Mouse (Mus musculus) embryo, embryonic 11.5 days (tissue): ENCODE results near the gene Tead1.

ENCODE experiments used
- DNase-seq: peaks from one replicate; pipeline ENCODE4 v3.0.0-alpha.2; 2012; ENCODE audit warnings: low read depth, low spot score

Tead1 gene

GRCm38 (mm10) chr7:112679171-112679512 is at the start of gene Tead1:
TSS of gene Tead1 (plus strand) at chr7:112679318.
- DNase-seq, result peak; percentile 92

GRCm38 (mm10) chr7:112634505-112635213 is 44.5 kb upstream of the Tead1 start:
- no peak for DNase-seq

- no peak for DNase-seq
Observed at GRCm38 (mm10) chr7:112635936-112636335, 43.2 kb upstream of the Tead1 start.

- DNase-seq, result no peak
Observed at GRCm38 (mm10) chr7:112643866-112644543, 35.1 kb upstream of the Tead1 start.

GRCm38 (mm10) chr7:112644701-112645100 is 34.4 kb upstream of the Tead1 start:
- DNase-seq, result no peak

GRCm38 (mm10) chr7:112645724-112646123 is 33.4 kb upstream of the Tead1 start:
- no peak for DNase-seq

- DNase-seq, result no peak
Observed at GRCm38 (mm10) chr7:112647417-112647816, 31.7 kb upstream of the Tead1 start.

GRCm38 (mm10) chr7:112656141-112656662 is 22.9 kb upstream of the Tead1 start:
- DNase-seq, result no peak

GRCm38 (mm10) chr7:112658939-112659338 is 20.2 kb upstream of the Tead1 start:
- no peak for DNase-seq

- no peak for DNase-seq
Observed at GRCm38 (mm10) chr7:112659816-112660215, 19.3 kb upstream of the Tead1 start.

GRCm38 (mm10) chr7:112660325-112660724 is 18.8 kb upstream of the Tead1 start:
- DNase-seq, result no peak

GRCm38 (mm10) chr7:112662398-112663313 is 16.5 kb upstream of the Tead1 start:
- DNase-seq, result no peak

- DNase-seq, result peak; percentile 51
Observed at GRCm38 (mm10) chr7:112663314-112663966, 15.7 kb upstream of the Tead1 start.

GRCm38 (mm10) chr7:112669993-112670392 is 9.1 kb upstream of the Tead1 start:
- no peak for DNase-seq

- DNase-seq, result no peak
Observed at GRCm38 (mm10) chr7:112678418-112679170, 524 bp upstream of the Tead1 start.

- DNase-seq, result no peak
Observed at GRCm38 (mm10) chr7:112679513-112680245, 561 bp downstream of the Tead1 start.

- no peak for DNase-seq
Observed at GRCm38 (mm10) chr7:112680498-112681251, 1.6 kb downstream of the Tead1 start.

GRCm38 (mm10) chr7:112684626-112685561 is 5.8 kb downstream of the Tead1 start:
- DNase-seq, result no peak
